Mouse (Mus musculus) spleen, adult 2 months (tissue): Measurements from ENCODE around the gene Agr3.

ENCODE experiments used
- CTCF ChIP-seq: fragments of 200-500 bp; IDR thresholded peaks from 2 replicates; pipeline ENCODE4 v1.5.1; 2011; ENCODE audit warnings: mild to moderate bottlenecking, inconsistent platforms; ENCODE audit not compliant: insufficient read depth, insufficient read length, insufficient replicate concordance; ENCODE audit errors: extremely low read depth
- POLR2A ChIP-seq: fragments of 200-500 bp; IDR thresholded peaks from 2 replicates; pipeline ENCODE4 v1.6.1; 2011; ENCODE audit warnings: low read depth, low read length, inconsistent platforms

GRCm38 (mm10) chr12:35890756-35891155 lies 34.7 kb upstream of the Agr3 start:
- no peak for TF ChIP-seq CTCF
- TF ChIP-seq POLR2A: no peak
